Mouse (Mus musculus): Measurements from ENCODE around the gene Pitpnb. TPM values are rescaled to one million over a fixed set of nuclear protein-coding genes. Genes with fewer than 3 reads are reported as not detected.

Pitpnb gene
- polyA plus RNA-seq, 1 experiment from 2014 or later, result 33.3 TPM

DNA sequence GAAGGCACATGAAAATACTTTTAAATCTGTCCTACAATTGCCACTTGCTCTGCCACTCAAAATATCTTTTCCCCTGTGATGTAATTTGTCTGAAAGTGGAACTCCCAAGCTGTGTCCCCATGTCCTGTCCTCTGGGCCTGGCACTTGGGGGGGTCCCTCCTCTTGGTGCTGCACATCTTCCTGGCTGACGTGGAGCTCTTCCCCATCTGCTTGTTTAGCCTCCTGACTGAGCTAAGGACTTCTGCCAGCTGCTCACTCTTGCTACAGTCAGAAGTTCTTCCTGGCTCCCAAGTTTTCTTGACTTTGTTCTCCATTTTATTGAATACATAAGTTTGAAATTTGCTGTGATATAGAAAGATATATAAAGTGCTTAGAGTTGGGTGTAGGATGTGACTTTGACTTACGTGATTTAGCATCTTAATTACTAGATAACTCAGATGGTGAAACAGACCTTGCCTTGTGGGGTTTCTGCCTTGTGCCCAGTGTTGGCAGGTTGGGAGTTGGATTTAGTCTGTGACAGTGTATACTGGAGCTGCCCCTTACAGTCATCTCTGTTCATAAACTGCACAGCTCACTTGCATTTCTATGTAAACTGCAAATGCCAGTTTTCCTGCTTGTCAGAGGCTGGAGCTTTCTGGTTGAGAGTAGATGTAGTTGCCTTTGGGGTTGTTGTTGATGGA, 14.3 kb downstream of the Pitpnb start:
- no peak for ATAC-seq (ENCODE audit: insufficient read depth)
- no peak overlapping the region for H3K9ac ChIP-seq
- H3K27ac ChIP-seq (replicated peaks), result no peak overlapping the region
- no peaks in the 10 kb centered on the region for H3K27me3 ChIP-seq
- H3K4me3 ChIP-seq (replicated peaks), result no peak overlapping the region
- WGBS (ENCODE audit: insufficient replicate concordance), result 69% methylated on average over 2 of the region's 2 CpGs
- no peak overlapping the region for H3K4me2 ChIP-seq
- no peaks in the 10 kb centered on the region for H3K9me3 ChIP-seq (replicated peaks)
- no peaks in the 10 kb centered on the region for H3K4me1 ChIP-seq (replicated peaks)
- H3K36me3 ChIP-seq (replicated peaks), result peaks cover 95% of the 10 kb centered on the region

DNA sequence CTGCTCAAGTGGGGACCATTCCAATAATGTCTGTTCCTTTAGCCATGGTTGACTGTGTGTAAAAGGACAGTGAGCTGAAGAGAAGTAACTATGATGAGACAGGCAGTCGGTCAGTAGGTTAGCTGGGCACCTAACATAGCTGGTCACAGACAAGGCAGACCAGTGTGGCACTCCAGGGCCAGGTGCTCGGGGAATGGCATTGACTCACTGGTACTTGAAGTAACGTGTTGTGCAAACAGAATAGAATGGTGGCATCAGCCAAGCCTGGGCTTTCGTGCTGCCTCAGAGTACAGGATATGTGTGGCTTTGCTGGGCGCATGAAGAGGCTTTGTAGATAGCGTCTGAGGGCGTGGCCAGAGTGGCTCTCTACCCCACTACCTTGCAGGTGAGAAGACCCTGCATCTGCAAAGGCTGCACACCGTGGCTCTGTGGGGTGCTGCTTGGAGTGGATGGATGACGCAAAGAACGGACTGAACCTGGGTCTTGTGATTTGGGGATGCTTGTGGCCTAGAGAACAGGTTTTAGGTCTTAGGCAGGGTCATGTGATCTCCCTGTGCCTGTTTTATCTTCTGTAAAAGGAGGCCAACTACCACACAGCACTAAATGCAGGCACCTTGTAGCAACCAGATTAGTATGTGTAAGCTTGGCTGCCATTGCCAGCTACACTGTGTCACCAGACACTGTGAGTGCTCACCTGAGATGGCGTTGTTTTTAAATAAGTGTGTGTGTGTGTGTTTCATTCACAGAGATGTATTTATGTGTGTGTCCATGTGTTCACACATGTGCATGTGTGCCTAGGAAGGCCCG, 26.5 kb downstream of the Pitpnb start:
- peaks cover 61% of the 10 kb centered on the region for H3K36me3 ChIP-seq (replicated peaks)
- WGBS (ENCODE audit: insufficient replicate concordance), result 69% methylated on average over 12 of the region's 12 CpGs

DNA sequence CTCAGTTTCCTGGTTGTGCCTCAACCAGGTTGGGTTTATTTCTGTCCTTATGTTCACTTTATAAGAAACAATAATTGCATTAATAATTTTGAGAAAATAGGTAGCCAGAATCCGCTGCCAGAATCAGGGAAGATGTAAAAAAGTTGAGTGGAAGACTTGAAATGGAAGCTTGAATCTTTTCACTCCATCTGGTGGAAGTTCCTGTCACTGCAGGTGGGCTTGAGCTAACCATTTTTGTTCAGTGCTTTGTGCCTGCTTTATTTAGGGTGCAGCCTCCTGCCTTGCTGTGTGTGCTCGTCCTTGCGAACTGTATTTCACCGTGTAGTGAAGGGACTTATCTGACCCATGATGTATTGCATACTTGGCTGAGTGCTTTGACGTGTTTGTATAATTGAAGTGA, 30.0 kb downstream of the Pitpnb start:
- ATAC-seq (ENCODE audit: insufficient read depth), result no peak
- no peak overlapping the region for H3K9ac ChIP-seq
- 0 out of 2 replicates have a peak, but pooled peaks cover 3% of the 10 kb centered on the region for H3K4me1 ChIP-seq (replicated peaks)
- H3K9me3 ChIP-seq (replicated peaks), result no peaks in the 10 kb centered on the region
- peaks cover 75% of the 10 kb centered on the region for H3K36me3 ChIP-seq (replicated peaks)
- H3K27ac ChIP-seq (replicated peaks), result no peak overlapping the region
- no peak overlapping the region for H3K4me2 ChIP-seq
- H3K27me3 ChIP-seq, result no peaks in the 10 kb centered on the region
- WGBS (ENCODE audit: insufficient replicate concordance), result 80% methylated on average over 5 of the region's 5 CpGs
- no peak overlapping the region for H3K4me3 ChIP-seq (replicated peaks)

More for the DNA sequence above, 26.5 kb downstream of the Pitpnb start:
- Histone ChIP-seq H3K9ac (no peak overlapping the region), H3K4me3 (replicated peaks) (no peak overlapping the region), H3K4me1 (replicated peaks) (no peaks in the 10 kb centered on the region), H3K9me3 (replicated peaks) (no peaks in the 10 kb centered on the region), H3K4me2 (no peak overlapping the region), H3K27me3 (no peaks in the 10 kb centered on the region), H3K27ac (replicated peaks) (no peak overlapping the region)
- ATAC-seq (ENCODE audit: insufficient read depth), result no peak

DNA sequence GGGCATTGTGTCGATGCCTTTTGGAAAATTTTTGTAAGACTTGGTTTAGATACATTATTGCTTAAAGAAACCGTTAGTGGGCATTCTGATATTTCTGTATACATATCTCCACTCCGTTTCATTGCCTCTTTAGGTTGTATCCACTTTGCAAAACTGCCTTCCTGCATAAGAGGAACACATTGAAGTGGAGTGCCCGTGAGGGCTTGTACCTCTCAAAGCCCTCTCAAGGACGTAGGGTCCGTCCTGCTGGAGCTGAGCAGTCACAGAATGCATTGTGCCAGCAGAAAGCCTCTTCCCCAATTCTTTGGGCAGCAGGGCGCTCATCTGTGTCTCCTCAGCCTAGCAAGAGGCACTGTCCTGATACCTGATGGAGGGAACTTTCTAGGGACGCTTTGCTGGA, 30.5 kb downstream of the Pitpnb start:
- H3K27ac ChIP-seq (replicated peaks), result no peak overlapping the region
- H3K4me1 ChIP-seq (replicated peaks), result 0 out of 2 replicates have a peak, but pooled peaks cover 3% of the 10 kb centered on the region
- ATAC-seq (ENCODE audit: insufficient read depth), result no peak
- H3K4me2 ChIP-seq, result no peak overlapping the region
- H3K36me3 ChIP-seq (replicated peaks), result peaks cover 78% of the 10 kb centered on the region
- H3K4me3 ChIP-seq (replicated peaks), result no peak overlapping the region
- no peaks in the 10 kb centered on the region for H3K27me3 ChIP-seq
- no peak overlapping the region for H3K9ac ChIP-seq
- WGBS (ENCODE audit: insufficient replicate concordance), result 82% methylated on average over 8 of the region's 8 CpGs
- no peaks in the 10 kb centered on the region for H3K9me3 ChIP-seq (replicated peaks)

DNA sequence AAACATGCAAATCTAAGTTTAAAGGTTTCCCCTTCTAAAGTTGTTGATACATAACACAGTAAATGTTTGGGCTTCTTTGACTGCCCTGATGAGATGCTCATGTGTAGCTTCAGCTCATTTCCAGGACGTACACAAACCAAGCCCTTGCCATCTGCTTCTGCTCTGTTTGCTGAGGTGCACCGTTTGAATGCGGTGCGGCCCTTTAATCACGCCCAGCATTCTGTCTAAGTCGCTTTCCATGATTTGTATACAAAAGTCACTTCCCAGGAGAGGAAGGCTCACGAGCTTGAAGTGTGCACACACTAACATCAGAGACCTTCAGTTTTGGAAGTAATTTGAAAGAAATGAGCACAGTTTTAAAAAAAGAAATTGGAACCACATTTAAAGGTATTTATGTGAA, 31.3 kb downstream of the Pitpnb start:
- H3K4me3 ChIP-seq (replicated peaks), result no peak overlapping the region
- H3K27ac ChIP-seq (replicated peaks), result no peak overlapping the region
- H3K9ac ChIP-seq, result no peak overlapping the region
- H3K4me2 ChIP-seq, result no peak overlapping the region
- ATAC-seq (ENCODE audit: insufficient read depth), result no peak
- H3K27me3 ChIP-seq, result no peaks in the 10 kb centered on the region
- whole genome bisulfite sequencing (ENCODE audit: insufficient replicate concordance), result 83% methylated on average over 7 of the region's 7 CpGs
- no peaks in the 10 kb centered on the region for H3K9me3 ChIP-seq (replicated peaks)
- H3K4me1 ChIP-seq (replicated peaks), result 0 out of 2 replicates have a peak, but pooled peaks cover 3% of the 10 kb centered on the region
- peaks cover 76% of the 10 kb centered on the region for H3K36me3 ChIP-seq (replicated peaks)

DNA sequence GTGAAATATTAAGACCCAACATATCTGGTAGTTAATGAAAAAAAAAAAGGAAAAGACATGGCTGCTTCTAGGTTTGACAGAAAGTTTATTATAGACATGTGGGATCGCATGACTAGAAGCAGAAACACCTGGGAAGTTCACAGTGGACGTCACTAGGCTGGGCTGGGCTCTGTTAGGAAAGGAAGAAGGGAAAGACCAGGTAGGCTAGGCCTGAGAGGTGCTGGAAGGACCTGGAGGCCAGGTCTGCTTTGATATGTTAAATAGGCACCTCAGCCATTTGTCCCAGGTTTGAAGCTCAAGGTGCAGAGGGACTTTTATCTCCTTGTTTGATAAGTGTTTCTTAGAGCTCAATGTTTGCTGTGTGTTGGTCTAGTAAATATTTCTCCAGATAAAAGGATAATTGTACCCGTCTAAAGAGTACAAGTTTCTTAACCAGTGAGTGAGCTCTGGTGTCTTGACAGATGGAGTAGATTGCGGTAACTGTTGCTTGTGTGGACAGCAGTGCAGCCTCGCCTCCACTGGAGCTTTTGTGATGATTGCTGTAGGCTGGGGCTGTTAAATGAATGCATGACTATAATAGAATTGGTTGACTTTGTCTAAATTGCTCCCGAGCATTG, 33.0 kb downstream of the Pitpnb start:
- no peak for ATAC-seq (ENCODE audit: insufficient read depth)
- H3K27me3 ChIP-seq, result no peaks in the 10 kb centered on the region
- 73% methylated on average over 6 of the region's 6 CpGs for WGBS (ENCODE audit: insufficient replicate concordance)
- H3K4me2 ChIP-seq, result no peak overlapping the region
- H3K9ac ChIP-seq, result no peak overlapping the region
- H3K9me3 ChIP-seq (replicated peaks), result no peaks in the 10 kb centered on the region
- H3K36me3 ChIP-seq (replicated peaks), result peaks cover 70% of the 10 kb centered on the region
- H3K4me3 ChIP-seq (replicated peaks), result no peak overlapping the region
- H3K4me1 ChIP-seq (replicated peaks), result 0 out of 2 replicates have a peak, but pooled peaks cover 3% of the 10 kb centered on the region
- H3K27ac ChIP-seq (replicated peaks), result no peak overlapping the region

DNA sequence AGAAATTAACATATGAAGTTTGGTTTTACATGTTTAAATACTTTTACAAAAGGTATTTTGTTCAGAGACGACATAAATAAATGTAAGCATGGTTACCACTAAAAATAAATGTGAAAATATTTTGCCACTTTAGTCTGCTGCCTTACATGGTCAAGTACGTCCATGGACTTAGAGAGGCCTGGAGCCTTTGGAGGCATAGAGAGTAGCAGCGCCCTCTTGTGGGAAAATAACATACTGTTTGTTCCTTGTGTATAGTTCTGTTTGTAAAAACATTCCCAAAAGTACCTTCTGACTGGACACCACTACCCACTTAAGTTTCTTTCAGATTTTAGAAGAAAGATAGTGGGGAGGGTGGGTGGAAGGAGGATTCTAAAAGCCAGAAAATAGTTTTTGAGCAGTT, 34.0 kb downstream of the Pitpnb start:
- H3K4me3 ChIP-seq (replicated peaks), result no peak overlapping the region
- H3K4me1 ChIP-seq (replicated peaks), result 0 out of 2 replicates have a peak, but pooled peaks cover 3% of the 10 kb centered on the region
- H3K9me3 ChIP-seq (replicated peaks), result no peaks in the 10 kb centered on the region
- H3K36me3 ChIP-seq (replicated peaks), result peaks cover 70% of the 10 kb centered on the region
- WGBS (ENCODE audit: insufficient replicate concordance), result 36% methylated on average over 3 of the region's 3 CpGs
- H3K27me3 ChIP-seq, result no peaks in the 10 kb centered on the region
- no peak overlapping the region for H3K27ac ChIP-seq (replicated peaks)
- H3K9ac ChIP-seq, result no peak overlapping the region
- H3K4me2 ChIP-seq, result no peak overlapping the region
- no peak for ATAC-seq (ENCODE audit: insufficient read depth)

DNA sequence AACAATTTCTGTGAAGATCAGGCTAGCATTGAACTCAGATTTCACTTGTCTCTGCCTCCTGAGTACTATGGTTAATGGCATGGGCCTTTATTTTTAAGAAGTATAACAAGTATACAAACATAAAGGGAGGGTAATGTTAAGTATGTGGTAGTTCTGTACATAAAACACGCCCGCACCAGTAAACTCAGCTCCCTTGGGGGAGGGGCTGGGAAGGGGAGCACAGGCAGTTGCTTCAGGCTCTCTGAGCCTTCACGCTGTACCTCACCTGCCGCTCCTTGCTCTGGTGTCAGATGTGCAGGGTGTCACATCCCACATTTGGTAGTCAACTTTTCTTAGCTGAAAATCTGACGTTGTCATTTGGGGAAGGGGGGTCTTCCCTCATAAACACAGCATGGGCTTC, 35.6 kb downstream of the Pitpnb start:
- Histone ChIP-seq H3K27me3 (no peaks in the 10 kb centered on the region), H3K27ac (replicated peaks) (no peak overlapping the region), H3K4me2 (no peak overlapping the region), H3K9ac (no peak overlapping the region), H3K36me3 (replicated peaks) (peaks cover 70% of the 10 kb centered on the region), H3K4me3 (replicated peaks) (no peak overlapping the region), H3K4me1 (replicated peaks) (0 out of 2 replicates have a peak, but pooled peaks cover 3% of the 10 kb centered on the region), H3K9me3 (replicated peaks) (no peaks in the 10 kb centered on the region)
- no peak for ATAC-seq (ENCODE audit: insufficient read depth)
- 80% methylated on average over 5 of the region's 5 CpGs for WGBS (ENCODE audit: insufficient replicate concordance)

DNA sequence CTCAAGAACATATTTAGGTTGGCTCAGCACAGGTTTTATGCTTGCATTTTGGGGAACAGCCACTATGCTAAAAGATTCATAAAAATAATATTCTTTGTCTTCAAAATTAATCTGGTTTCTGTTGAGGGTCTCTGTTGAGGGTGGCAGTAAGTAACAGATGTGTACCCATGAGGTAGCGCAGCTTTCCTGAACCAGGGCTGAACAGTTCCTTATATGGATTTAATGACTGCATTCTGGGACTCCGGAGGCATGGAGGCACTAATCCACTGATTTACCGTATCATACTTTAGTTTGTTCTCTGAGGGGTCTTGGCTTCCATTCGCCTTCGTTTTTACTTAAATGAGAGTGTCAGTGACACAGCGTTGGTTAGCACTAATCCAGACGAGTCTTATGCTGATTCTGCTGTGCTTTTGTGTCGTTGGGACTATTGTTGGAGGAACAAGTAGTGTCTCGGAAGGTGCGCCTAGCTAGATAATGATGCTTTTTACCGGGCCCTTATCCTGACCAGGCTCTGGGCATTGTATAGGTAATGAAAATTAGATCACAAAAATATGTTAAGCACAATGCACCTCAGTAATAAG, 37.5 kb downstream of the Pitpnb start:
- Histone ChIP-seq H3K36me3 (replicated peaks) (peaks cover 74% of the 10 kb centered on the region), H3K4me2 (no peak overlapping the region), H3K9me3 (replicated peaks) (no peaks in the 10 kb centered on the region), H3K9ac (no peak overlapping the region), H3K27ac (replicated peaks) (no peak overlapping the region), H3K4me3 (replicated peaks) (no peak overlapping the region), H3K4me1 (replicated peaks) (0 out of 2 replicates have a peak, but pooled peaks cover 3% of the 10 kb centered on the region), H3K27me3 (no peaks in the 10 kb centered on the region)
- WGBS (ENCODE audit: insufficient replicate concordance), result 87% methylated on average over 11 of the region's 11 CpGs
- no peak for ATAC-seq (ENCODE audit: insufficient read depth)

DNA sequence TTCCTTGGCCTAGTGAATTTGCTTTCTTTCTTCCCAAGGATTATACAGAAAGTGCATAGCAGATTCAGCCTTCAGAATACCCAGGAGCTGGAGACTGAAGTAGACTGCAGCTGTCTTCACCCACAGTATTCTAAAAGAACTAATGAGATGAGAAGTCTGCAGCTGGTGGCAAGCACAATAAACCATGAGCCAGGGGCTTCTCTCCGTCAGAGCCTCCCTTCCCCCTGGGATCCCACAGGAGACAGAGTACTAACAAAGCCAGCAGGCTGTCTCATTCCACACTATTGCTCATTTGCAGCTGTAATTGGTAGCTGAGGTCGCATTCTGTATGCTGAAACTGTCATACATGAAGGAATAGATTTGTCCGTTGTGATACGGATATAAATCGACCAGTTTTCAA, 38.0 kb downstream of the Pitpnb start:
- H3K36me3 ChIP-seq (replicated peaks), result peaks cover 77% of the 10 kb centered on the region

DNA sequence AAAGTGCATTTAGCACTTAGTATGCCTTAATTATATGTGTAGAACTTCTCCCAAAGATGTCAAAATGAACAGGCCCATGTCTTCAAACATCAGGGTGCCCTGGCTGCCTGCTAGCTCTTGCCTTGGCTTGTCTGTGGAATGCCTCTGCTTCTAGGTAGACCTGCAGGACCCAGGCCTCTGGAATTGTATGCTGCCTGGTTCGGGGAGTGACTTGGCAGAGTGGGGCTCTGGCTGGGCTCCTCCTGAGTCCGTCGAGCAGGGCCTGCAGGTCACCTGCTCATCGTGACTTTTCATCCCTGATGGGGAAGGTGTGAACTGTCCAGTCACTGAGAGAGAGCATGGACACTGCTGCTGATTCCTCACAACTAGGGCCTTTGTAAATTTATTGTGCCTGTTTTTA, 45.1 kb downstream of the Pitpnb start:
- no peak overlapping the region for H3K27ac ChIP-seq (replicated peaks)
- H3K9me3 ChIP-seq (replicated peaks), result no peaks in the 10 kb centered on the region
- no peak for ATAC-seq (ENCODE audit: insufficient read depth)
- H3K4me2 ChIP-seq, result no peak overlapping the region
- 78% methylated on average over 4 of the region's 4 CpGs for WGBS (ENCODE audit: insufficient replicate concordance)
- H3K36me3 ChIP-seq (replicated peaks), result peaks cover 91% of the 10 kb centered on the region
- H3K4me3 ChIP-seq (replicated peaks), result no peak overlapping the region
- H3K4me1 ChIP-seq (replicated peaks), result no peaks in the 10 kb centered on the region
- H3K9ac ChIP-seq, result no peak overlapping the region
- no peaks in the 10 kb centered on the region for H3K27me3 ChIP-seq

More for the DNA sequence above, 38.0 kb downstream of the Pitpnb start:
- no peak overlapping the region for H3K4me2 ChIP-seq
- H3K27me3 ChIP-seq, result no peaks in the 10 kb centered on the region
- ATAC-seq (ENCODE audit: insufficient read depth), result no peak
- H3K4me1 ChIP-seq (replicated peaks), result 0 out of 2 replicates have a peak, but pooled peaks cover under 1% of the 10 kb centered on the region
- H3K27ac ChIP-seq (replicated peaks), result no peak overlapping the region
- H3K9ac ChIP-seq, result no peak overlapping the region
- H3K4me3 ChIP-seq (replicated peaks), result no peak overlapping the region
- no peaks in the 10 kb centered on the region for H3K9me3 ChIP-seq (replicated peaks)
- 87% methylated on average over 5 of the region's 5 CpGs for WGBS (ENCODE audit: insufficient replicate concordance)
